Mouse (Mus musculus): ENCODE data around the gene Rtl9. TPM values are rescaled to one million over a fixed set of nuclear protein-coding genes. Genes with fewer than 3 reads are reported as not detected.

Gene Rtl9
- total RNA-seq (2021), result 1 to 10 TPM; 1.1 to 1.2 TPM

GRCm38 (mm10) chrX:143099044-143099754, at the start of gene Rtl9:
Gene Rtl9, plus strand, starts transcription at chrX:143099594.
- DNase-seq (ENCODE audit: low spot score in 2 of 2), result no peak
- intact Hi-C loops (cut with DNase I), result loop anchor here (2.0 to 10.0 kb wide), 2 partner anchors 344 to 566 kb away; no protein-coding TSS in a partner anchor

GRCm38 (mm10) chrX:143051478-143051877, 47.9 kb upstream of the Rtl9 start:
- DNase-seq (ENCODE audit: low spot score in 2 of 2), result no peak
- intact Hi-C loops (cut with DNase I), result loop anchor here (2.0 to 10.0 kb wide), 2 partner anchors 231 to 497 kb away; no protein-coding TSS in a partner anchor

GRCm38 (mm10) chrX:143051921-143052320, 47.5 kb upstream of the Rtl9 start:
- DNase-seq (ENCODE audit: low spot score in 2 of 2), result no peak
- intact Hi-C loops (cut with DNase I), result loop anchor here (2.0 to 10.0 kb wide), 2 partner anchors 231 to 497 kb away; no protein-coding TSS in a partner anchor

- intact Hi-C loops (cut with DNase I), result loop anchor here (2.0 to 10.0 kb wide), 2 partner anchors 236 to 504 kb away; no protein-coding TSS in a partner anchor
- DNase-seq (ENCODE audit: low spot score in 2 of 2), result peak; percentile 43 to 59
These were observed 40.6 kb upstream of the Rtl9 start for GRCm38 (mm10) chrX:143058829-143059228.

GRCm38 (mm10) chrX:143062641-143063355, 36.6 kb upstream of the Rtl9 start:
- no peak for DNase-seq (ENCODE audit: low spot score in 2 of 2)
- intact Hi-C loops (cut with DNase I), result no loop called here

- no peak for DNase-seq (ENCODE audit: low spot score in 2 of 2)
These were observed 35.6 kb upstream of the Rtl9 start for GRCm38 (mm10) chrX:143063780-143064179.

GRCm38 (mm10) chrX:143064288-143064687, 35.1 kb upstream of the Rtl9 start:
- intact Hi-C loops (cut with DNase I), result no loop called here
- DNase-seq (ENCODE audit: low spot score in 2 of 2), result no peak

More at GRCm38 (mm10) chrX:143063780-143064179, 35.6 kb upstream of the Rtl9 start:
- intact Hi-C loops (cut with DNase I), result no loop called here

GRCm38 (mm10) chrX:143066320-143067114, 32.9 kb upstream of the Rtl9 start:
- DNase-seq (ENCODE audit: low spot score in 2 of 2), result no peak
- intact Hi-C loops (cut with DNase I), result no loop called here

GRCm38 (mm10) chrX:143067115-143067514, 32.3 kb upstream of the Rtl9 start:
- DNase-seq (ENCODE audit: low spot score in 2 of 2), result no peak
- intact Hi-C loops (cut with DNase I), result no loop called here

- no peak for DNase-seq (ENCODE audit: low spot score in 2 of 2)
- intact Hi-C loops (cut with DNase I), result no loop called here
These were observed 31.8 kb upstream of the Rtl9 start for GRCm38 (mm10) chrX:143067576-143067975.

- DNase-seq (ENCODE audit: low spot score in 2 of 2), result no peak
- intact Hi-C loops (cut with DNase I), result no loop called here
These were observed 18.7 kb upstream of the Rtl9 start for GRCm38 (mm10) chrX:143080458-143081336.

GRCm38 (mm10) chrX:143082732-143083131, 16.7 kb upstream of the Rtl9 start:
- intact Hi-C loops (cut with DNase I), result no loop called here
- DNase-seq (ENCODE audit: low spot score in 2 of 2), result no peak

GRCm38 (mm10) chrX:143088225-143088624, 11.2 kb upstream of the Rtl9 start:
- intact Hi-C loops (cut with DNase I), result no loop called here
- no peak for DNase-seq (ENCODE audit: low spot score in 2 of 2)

- DNase-seq (ENCODE audit: low spot score in 2 of 2), result no peak
- intact Hi-C loops (cut with DNase I), result loop anchor here (10.0 kb wide), 1 partner anchor 574 kb away; no protein-coding TSS in a partner anchor
These were observed 8.3 kb upstream of the Rtl9 start for GRCm38 (mm10) chrX:143090904-143091588.

GRCm38 (mm10) chrX:143097551-143097950, 1.8 kb upstream of the Rtl9 start:
- no peak for DNase-seq (ENCODE audit: low spot score in 2 of 2)
- intact Hi-C loops (cut with DNase I), result loop anchor here (10.0 kb wide), 1 partner anchor 567 kb away; no protein-coding TSS in a partner anchor

- no peak for DNase-seq (ENCODE audit: low spot score in 2 of 2)
- intact Hi-C loops (cut with DNase I), result no loop called here
These were observed 3.8 kb downstream of the Rtl9 start for GRCm38 (mm10) chrX:143103146-143103545.

- DNase-seq (ENCODE audit: low spot score in 2 of 2), result no peak
- intact Hi-C loops (cut with DNase I), result no loop called here
These were observed 6.5 kb downstream of the Rtl9 start for GRCm38 (mm10) chrX:143105866-143106265.

- DNase-seq (ENCODE audit: low spot score in 2 of 2), result no peak
- intact Hi-C loops (cut with DNase I), result no loop called here
These were observed 13.2 kb downstream of the Rtl9 start for GRCm38 (mm10) chrX:143112546-143112945.

Data from left cerebral cortex, postnatal 36 days (tissue).